Mouse (Mus musculus): ENCODE results near the gene Gm7257. TPM values are rescaled to one million over a fixed set of nuclear protein-coding genes. Genes with fewer than 3 reads are reported as not detected.

The Gm7257 gene
- not detected in 2 replicates for polyA plus RNA-seq (2012; rRNA removed)

DNA sequence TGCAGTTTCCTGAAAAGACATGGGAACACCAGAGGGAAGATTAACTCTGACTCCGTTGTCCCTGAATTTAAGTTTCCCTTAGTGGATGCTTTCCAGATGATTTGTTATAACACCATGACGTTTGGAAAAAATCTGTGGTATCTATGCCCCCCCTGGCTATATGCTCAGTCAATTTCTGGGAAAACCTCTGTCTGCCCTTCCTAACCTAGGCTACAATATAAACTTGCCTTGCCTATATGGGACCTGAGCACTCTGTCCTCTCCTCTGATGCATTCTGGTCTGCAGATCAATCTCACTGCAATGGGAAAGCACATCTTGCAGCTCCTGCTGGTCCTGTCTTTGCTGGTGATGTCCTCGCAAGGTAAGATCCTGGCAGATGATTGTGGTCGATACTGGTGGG, at the start of gene Gm7257:
Gm7257 (plus strand) TSS at position 301 of the 400 bp plus-strand sequence.
- no peak for TF ChIP-seq POLR2A (IDR thresholded peaks at IDR 0.05; ENCODE audit: borderline replicate concordance, extremely low read depth, insufficient read depth, insufficient read length, poor library complexity, severe bottlenecking)
- TF ChIP-seq CTCF (IDR thresholded peaks at IDR 0.05; ENCODE audit: borderline replicate concordance, extremely low read depth, insufficient read depth, insufficient read length) = no peak
- DNase-seq (ENCODE audit: low read depth) = no peak

DNA sequence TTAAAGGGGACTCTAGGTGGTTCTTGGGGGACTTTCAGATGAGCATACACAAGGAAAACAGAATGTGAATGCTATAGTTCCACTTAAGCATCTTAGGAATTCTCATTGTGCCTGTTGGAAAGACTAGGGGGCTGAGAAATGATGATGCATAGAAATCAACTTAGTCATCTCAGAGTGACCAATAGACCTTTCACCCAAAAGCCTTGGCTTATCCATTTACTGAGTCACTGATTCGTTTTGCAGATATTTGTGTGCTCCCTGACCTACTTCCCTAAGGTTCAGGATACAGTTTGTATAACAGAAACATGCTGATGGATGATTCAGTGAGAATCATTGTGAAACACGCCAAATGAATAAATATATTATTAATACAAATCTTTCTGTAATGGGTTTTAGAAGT, 28.7 kb upstream of the Gm7257 start:
- TF ChIP-seq POLR2A (IDR thresholded peaks at IDR 0.05; ENCODE audit: borderline replicate concordance, extremely low read depth, insufficient read depth, insufficient read length, poor library complexity, severe bottlenecking) = no peak
- no peak for TF ChIP-seq CTCF (IDR thresholded peaks at IDR 0.05; ENCODE audit: borderline replicate concordance, extremely low read depth, insufficient read depth, insufficient read length)
- no peak for DNase-seq (ENCODE audit: low read depth)

DNA sequence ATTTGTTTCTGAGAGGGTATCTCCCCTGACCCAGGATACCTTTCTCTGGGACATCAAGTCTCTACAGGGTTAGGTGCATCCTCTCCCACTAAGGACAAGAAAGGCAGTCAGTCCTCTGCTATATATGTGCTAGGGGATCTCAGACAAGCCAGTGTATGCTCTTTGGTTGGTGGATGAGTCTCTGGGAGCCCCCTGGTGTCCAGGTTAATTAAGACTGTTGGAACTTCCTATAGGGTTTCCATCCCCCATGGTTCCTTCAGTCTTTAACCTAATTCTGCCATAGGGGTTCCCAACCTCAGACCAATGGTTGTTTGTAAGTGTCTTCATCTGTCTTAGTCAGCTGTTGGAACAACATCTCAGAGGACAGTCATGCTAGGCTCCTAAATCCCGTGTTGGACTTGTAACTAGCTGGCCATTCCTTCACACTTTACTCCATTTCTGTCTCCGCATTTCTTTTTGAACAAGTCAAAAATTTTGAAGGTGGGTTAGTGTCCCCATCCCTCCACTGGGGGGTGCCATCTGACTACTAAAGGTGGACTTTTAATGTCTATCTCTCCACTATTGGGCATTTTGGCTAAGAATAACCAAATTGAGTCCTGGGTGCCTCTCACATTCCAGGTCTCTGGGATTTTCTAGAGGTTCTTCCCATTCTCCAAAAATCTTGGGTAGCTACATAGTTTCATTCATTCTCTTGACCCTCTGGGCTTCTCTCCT, 3.5 kb downstream of the Gm7257 start:
- TF ChIP-seq POLR2A (IDR thresholded peaks at IDR 0.05; ENCODE audit: borderline replicate concordance, extremely low read depth, insufficient read depth, insufficient read length, poor library complexity, severe bottlenecking) (no peak), CTCF (IDR thresholded peaks at IDR 0.05; ENCODE audit: borderline replicate concordance, extremely low read depth, insufficient read depth, insufficient read length) (no peak)
- no peak for DNase-seq (ENCODE audit: low read depth)

DNA sequence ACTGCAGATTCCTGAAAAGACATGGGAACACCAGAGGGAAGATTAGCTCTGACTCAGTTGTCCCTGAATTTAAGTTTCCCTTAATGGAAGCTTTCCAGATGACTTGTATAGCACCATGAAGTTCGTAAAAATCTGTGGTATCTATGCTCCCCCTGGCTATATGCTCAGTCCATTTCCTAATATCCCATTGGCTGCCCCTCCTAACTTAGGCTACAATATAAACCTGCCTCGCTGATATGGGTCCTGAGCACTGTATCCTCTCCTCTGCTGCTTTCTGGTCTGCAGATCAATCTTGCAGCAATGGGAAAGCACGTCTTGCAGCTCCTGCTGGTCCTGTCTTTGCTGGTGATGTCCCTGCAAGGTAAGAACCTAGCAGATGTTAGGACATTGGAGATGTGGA, 43.7 kb downstream of the Gm7257 start, which contains the start of gene Gm9513:
Gm9513 (plus strand) TSS at position 301 of the 400 bp plus-strand sequence.
- DNase-seq (ENCODE audit: low read depth) = no peak
- no peak for TF ChIP-seq POLR2A (IDR thresholded peaks at IDR 0.05; ENCODE audit: borderline replicate concordance, extremely low read depth, insufficient read depth, insufficient read length, poor library complexity, severe bottlenecking)
- TF ChIP-seq CTCF (IDR thresholded peaks at IDR 0.05; ENCODE audit: borderline replicate concordance, extremely low read depth, insufficient read depth, insufficient read length) = no peak

Other genes with a start within 250 kb of the Gm7257 start
- gene Gm9513, start 43.8 kb downstream of the Gm7257 start, polyA plus RNA-seq (2012; rRNA removed) = not detected in 2 replicates
- gene Gm5615, start 110.1 kb downstream of the Gm7257 start, polyA plus RNA-seq (2012; rRNA removed) = not detected in 2 replicates
- not detected in 2 replicates for gene Gm17689, start 150.8 kb downstream of the Gm7257 start, polyA plus RNA-seq (2012; rRNA removed)
- gene A630095E13Rik, start 211.5 kb downstream of the Gm7257 start, polyA plus RNA-seq (2012; rRNA removed) = not detected in 2 replicates

Measured in brain, embryonic 14.5 days (tissue).